ENCODE assay signal across 9 mouse cellular contexts in the genomic region with DNA sequence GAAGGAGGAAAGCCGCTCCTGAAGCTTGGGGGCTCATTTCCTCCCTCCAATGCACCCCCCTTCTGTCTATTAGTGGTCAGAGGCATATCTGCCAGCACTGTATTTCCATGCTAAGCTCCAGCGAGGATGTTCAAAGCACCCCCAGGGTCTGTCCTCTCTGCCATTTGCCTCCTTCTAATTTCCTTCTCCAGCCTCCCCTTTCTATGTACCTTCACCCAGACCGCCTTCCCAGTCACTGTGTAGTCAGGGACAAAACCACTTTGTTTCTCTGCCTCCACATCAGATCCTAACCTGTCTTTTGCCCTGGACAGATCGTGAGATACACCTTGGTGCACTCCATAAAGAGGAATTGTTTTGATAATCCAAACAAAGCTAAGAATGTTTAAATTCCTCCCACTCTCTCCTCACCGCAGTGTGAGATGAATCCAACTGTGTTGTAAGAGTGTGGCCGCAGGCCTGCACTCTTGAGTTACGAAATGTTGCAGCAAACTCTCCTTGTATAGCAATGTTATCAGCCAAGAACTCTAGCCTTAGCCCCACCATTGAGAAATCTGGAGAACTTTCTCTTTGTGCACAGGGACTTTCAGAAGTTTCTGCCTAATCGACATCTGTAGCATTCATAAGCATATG. TPM values are rescaled to one million over a fixed set of nuclear protein-coding genes. Genes with fewer than 3 reads are reported as not detected.
DNase-seq lines count a peak whose midpoint lies in the region; ATAC-seq and TF ChIP-seq lines count a peak whose summit lies in the region.
"Had no signal": no experiment of that assay in that cellular context is flagged by ENCODE, and none has a peak within 500 bp of the region (broad histone marks: within the 10 kb centered on the region; RNA-seq: fewer than 3 reads in every experiment).

No protein-coding gene starts in this region.

- TF ChIP-seq EP300 in stomach, postnatal 0 days (optimal IDR thresholded peaks at IDR 0.05): no peak

- peak overlapping the region; percentile 53; the same call in 1 of the 2 replicates for H3K4me2 ChIP-seq in heart, embryonic 11.5 days
- H3K4me2 ChIP-seq in liver, embryonic 16.5 days (ENCODE audit: low read depth, low read length): peak overlapping the region; percentile 22; the same call in 1 of the 2 replicates
- no peak overlapping the region for H3K4me2 ChIP-seq in stomach, postnatal 0 days (replicated peaks; ENCODE audit: low read depth)
- H3K4me2 ChIP-seq: limb, embryonic 12.5 days had no signal

- no peaks in the 10 kb centered on the region for H3K27me3 ChIP-seq in heart, embryonic 11.5 days (ENCODE audit: control insufficient read depth, insufficient read depth, low read length)
- no peaks in the 10 kb centered on the region for H3K27me3 ChIP-seq in liver, embryonic 16.5 days (ENCODE audit: control insufficient read depth, insufficient read depth, low read depth, low read length)
- H3K27me3 ChIP-seq in stomach, postnatal 0 days (ENCODE audit: control insufficient read depth, insufficient read depth, low read length): no peaks in the 10 kb centered on the region
- H3K27me3 ChIP-seq: limb, embryonic 12.5 days had no signal

- no peaks in the 10 kb centered on the region for H3K9me3 ChIP-seq in heart, embryonic 11.5 days (replicated peaks; ENCODE audit: control insufficient read depth, low read length)
- no peaks in the 10 kb centered on the region for H3K9me3 ChIP-seq in liver, embryonic 16.5 days (replicated peaks; ENCODE audit: control insufficient read depth, low read length)
- H3K9me3 ChIP-seq in stomach, postnatal 0 days (ENCODE audit: control insufficient read depth, low read length): no peaks in the 10 kb centered on the region
- H3K9me3 ChIP-seq: limb, embryonic 12.5 days had no signal

- no peak overlapping the region for H3K9ac ChIP-seq in heart, embryonic 11.5 days (ENCODE audit: low read depth, low read length)
- no peak overlapping the region for H3K9ac ChIP-seq in liver, embryonic 16.5 days (ENCODE audit: low read depth, low read length)
- no peak overlapping the region; the same call in 1 of the 2 replicates for H3K9ac ChIP-seq in stomach, postnatal 0 days (ENCODE audit: low read length)
- H3K9ac ChIP-seq: limb, embryonic 12.5 days had no signal

- no peaks in the 10 kb centered on the region for H3K36me3 ChIP-seq in heart, embryonic 11.5 days (ENCODE audit: control insufficient read depth, insufficient read depth, low read length)
- H3K36me3 ChIP-seq in liver, embryonic 16.5 days (ENCODE audit: control insufficient read depth, insufficient read depth): no peaks in the 10 kb centered on the region
- no peaks in the 10 kb centered on the region for H3K36me3 ChIP-seq in stomach, postnatal 0 days (ENCODE audit: control insufficient read depth, insufficient read depth, low read length)

- 54% methylated on average over 8 of the region's 8 CpGs for WGBS in heart, embryonic 11.5 days (ENCODE audit: insufficient replicate concordance)
- 46% methylated on average over 8 of the region's 8 CpGs for WGBS in liver, embryonic 16.5 days (ENCODE audit: insufficient replicate concordance)
- WGBS in stomach, postnatal 0 days: 36% methylated on average over 8 of the region's 8 CpGs

- peaks cover 24% of the 10 kb centered on the region for H3K4me1 ChIP-seq in heart, embryonic 11.5 days (ENCODE audit: control insufficient read depth, insufficient read depth, low read length)
- H3K4me1 ChIP-seq in liver, embryonic 16.5 days (ENCODE audit: control insufficient read depth, low read depth, low read length): peaks cover 11% of the 10 kb centered on the region
- peaks cover 4% of the 10 kb centered on the region; the same call in 1 of the 2 replicates for H3K4me1 ChIP-seq in stomach, postnatal 0 days (replicated peaks; ENCODE audit: control insufficient read depth, insufficient read depth)

- no peak for TF ChIP-seq CTCF in stomach, postnatal 0 days (IDR thresholded peaks at IDR 0.05; ENCODE audit: low read depth)

- no peak overlapping the region for H3K27ac ChIP-seq in heart, embryonic 11.5 days (ENCODE audit: low read depth, low read length)
- H3K27ac ChIP-seq in liver, embryonic 16.5 days (ENCODE audit: low read length): no peak overlapping the region
- peak overlapping the region; percentile 75 for H3K27ac ChIP-seq in stomach, postnatal 0 days (replicated peaks)
- H3K27ac ChIP-seq: limb, embryonic 12.5 days had no signal

- no peak for ATAC-seq in heart, embryonic 11.5 days (replicated peaks; ENCODE audit: insufficient number of reproducible peaks, low FRiP score, low TSS enrichment)
- ATAC-seq in liver, embryonic 16.5 days (ENCODE audit: low read depth): peak; percentile 37; the same call in 1 of the 2 replicates
- ATAC-seq in stomach, postnatal 0 days (ENCODE audit: low FRiP score, low TSS enrichment): peak; percentile 49; the same call in 1 of the 2 replicates
- no peak for ATAC-seq in inflammation-experienced regulatory T-cells, adult 6 months

- no peak overlapping the region for H3K4me3 ChIP-seq in heart, embryonic 11.5 days (ENCODE audit: low read depth, low read length)
- H3K4me3 ChIP-seq in liver, embryonic 16.5 days (ENCODE audit: low read depth, low read length): no peak overlapping the region
- no peak overlapping the region for H3K4me3 ChIP-seq in stomach, postnatal 0 days (ENCODE audit: low read depth, low read length)
- H3K4me3 ChIP-seq: limb, embryonic 12.5 days had no signal

- DNase-seq in ovary, adult 18-20 months (ENCODE audit: low spot score): peak; percentile 34
- DNase-seq in ovary, postnatal 10 days (ENCODE audit: low spot score): no peak
- DNase-seq in stomach, postnatal 0 days (ENCODE audit: low spot score): no peak
- DNase-seq in cerebellum, adult 8-10 months: no peak
- no peak for DNase-seq in ovary, postnatal 36 days (ENCODE audit: low spot score)

RNA-seq across cellular contexts. Expression of a gene that starts 27.3 kb away (rescaled TPM):
- 36.1 and 42.8 TPM in 2 replicates for polyA plus RNA-seq in heart, embryonic 11.5 days (2014; fragmentation: Nextera tagmentation; extraction: Ambion mirVana)
- polyA plus RNA-seq in liver, embryonic 16.5 days (2015; fragmentation: Nextera tagmentation; extraction: Ambion mirVana): 15.0 and 15.9 TPM in 2 replicates
- polyA plus RNA-seq in stomach, postnatal 0 days (2015; fragmentation: Nextera tagmentation; extraction: Ambion mirVana): 7.4 and 8.0 TPM in 2 replicates
- 10 to 100 TPM; 18.7 to 25.1 (median 22.2) TPM for polyA plus RNA-seq in inflammation-experienced regulatory T-cells, adult 6 months (2017; shearing (Covaris generic))

Comparison
In these comparisons a context has a peak if more than half of its experiments do, and no peak if none do; other contexts are left out.
1. ATAC-seq: peak in liver, embryonic 16.5 days (single experiment) and stomach, postnatal 0 days (single experiment); none in heart, embryonic 11.5 days (single experiment) and inflammation-experienced regulatory T-cells, adult 6 months (single experiment).